In the genomic region with DNA sequence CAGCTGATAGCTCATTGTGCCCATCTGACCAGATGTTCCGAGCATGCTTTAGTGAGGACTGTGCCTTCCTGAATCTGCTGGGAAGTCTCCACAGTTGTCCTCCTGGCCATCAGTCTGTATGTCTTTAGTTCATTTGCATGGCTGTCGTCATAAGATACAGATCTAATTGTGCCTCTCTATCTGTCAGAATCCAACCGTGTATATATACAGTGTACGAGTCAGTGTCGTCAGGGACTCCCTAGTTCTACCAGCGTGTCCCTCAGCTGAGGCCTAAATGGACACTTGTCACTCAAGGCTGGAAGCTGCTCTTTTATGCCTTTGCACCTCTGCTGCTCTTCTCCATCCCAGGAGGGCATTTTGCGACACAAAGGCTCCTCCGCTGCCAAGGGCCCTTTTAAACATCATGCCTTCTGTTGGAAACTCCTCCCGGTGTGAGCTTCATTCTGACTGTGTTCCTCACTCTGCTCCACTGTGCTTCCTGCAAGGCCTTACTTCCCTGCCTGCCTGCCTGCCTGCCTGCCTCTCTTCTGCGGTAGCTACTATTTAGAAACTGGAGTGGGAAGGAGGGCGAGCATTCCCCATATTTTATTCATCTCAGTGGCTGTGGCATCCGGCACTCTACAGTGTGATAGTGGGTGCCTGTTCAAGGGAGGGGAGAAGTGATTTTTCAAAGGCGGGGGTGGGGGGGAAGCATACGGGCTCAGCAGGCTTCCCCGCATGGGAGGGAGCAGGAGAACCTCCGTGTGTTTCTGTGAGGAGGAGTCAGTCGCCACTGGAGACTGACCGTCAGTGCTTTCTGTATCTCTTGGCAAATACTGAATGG, we compare ENCODE assay signal across 8 mouse cellular contexts. TPM values are rescaled to one million over a fixed set of nuclear protein-coding genes. Genes with fewer than 3 reads are reported as not detected.
DNase-seq lines count a peak whose midpoint lies in the region; ATAC-seq and TF ChIP-seq lines count a peak whose summit lies in the region.
"Had no signal": no experiment of that assay in that cellular context is flagged by ENCODE, and none has a peak within 500 bp of the region (broad histone marks: within the 10 kb centered on the region; RNA-seq: fewer than 3 reads in every experiment).

No protein-coding gene starts in this region.

- WGBS in forebrain, embryonic 15.5 days = 23% methylated on average over 18 of the region's 18 CpGs
- 15% methylated on average over 18 of the region's 18 CpGs for WGBS in midbrain, postnatal 0 days

- H3K36me3 ChIP-seq in forebrain, embryonic 15.5 days = no peaks in the 10 kb centered on the region
- H3K36me3 ChIP-seq in midbrain, postnatal 0 days (ENCODE audit: insufficient read depth, low read length) = no peaks in the 10 kb centered on the region

- H3K4me1 ChIP-seq in cortical plate, adult 2 months (ENCODE audit: control insufficient read depth, insufficient read depth, low read length) = peaks cover 26% of the 10 kb centered on the region
- H3K4me1 ChIP-seq in forebrain, embryonic 15.5 days = peaks cover 52% of the 10 kb centered on the region
- H3K4me1 ChIP-seq in midbrain, postnatal 0 days (ENCODE audit: insufficient read depth, low read length) = peaks cover 7% of the 10 kb centered on the region

- TF ChIP-seq POLR2A in cortical plate, adult 2 months (IDR thresholded peaks at IDR 0.05; ENCODE audit: extremely low read depth, insufficient read depth, low read length) = no peak

- peak overlapping the region; percentile 32; the same call in 1 of the 2 replicates for H3K4me3 ChIP-seq in layer of hippocampus, adult 2 months
- H3K4me3 ChIP-seq in cortical plate, adult 2 months (ENCODE audit: insufficient read depth, low read length) = no peak overlapping the region
- H3K4me3 ChIP-seq in forebrain, embryonic 15.5 days = no peak overlapping the region
- H3K4me3 ChIP-seq in midbrain, postnatal 0 days (ENCODE audit: low read depth, low read length) = peak overlapping the region; percentile 3; the same call in 1 of the 2 replicates

- peak overlapping the region; percentile 90 for H3K27ac ChIP-seq in layer of hippocampus, adult 2 months
- H3K27ac ChIP-seq in cortical plate, adult 2 months (ENCODE audit: insufficient read depth, low read length) = peak overlapping the region; percentile 31
- peak overlapping the region; percentile 68 for H3K27ac ChIP-seq in forebrain, embryonic 15.5 days (replicated peaks)
- H3K27ac ChIP-seq in midbrain, postnatal 0 days (ENCODE audit: low read depth, low read length) = peak overlapping the region; percentile 68

- DNase-seq in layer of hippocampus, adult 2 months (ENCODE audit: low spot score in 2 of 2) = peak in 1 of 2 experiments; percentile 55
- DNase-seq in layer of hippocampus, postnatal 36 days = no peak
- peak; percentile 38 for DNase-seq in midbrain, postnatal 0 days (ENCODE audit: low spot score)
- DNase-seq in adrenal gland, postnatal 36 days = no peak
- DNase-seq: thymus, adult 2 months had no signal

- no peaks in the 10 kb centered on the region for H3K27me3 ChIP-seq in forebrain, embryonic 15.5 days
- H3K27me3 ChIP-seq in midbrain, postnatal 0 days (ENCODE audit: insufficient read depth, low read length) = no peaks in the 10 kb centered on the region

- no peak for TF ChIP-seq CTCF in layer of hippocampus, adult 2 months (conservative IDR thresholded peaks at IDR 0.05)
- no peak for TF ChIP-seq CTCF in cortical plate, adult 2 months (IDR thresholded peaks at IDR 0.05; ENCODE audit: extremely low read depth, insufficient read depth, low read length)
- TF ChIP-seq CTCF in midbrain, postnatal 0 days (IDR thresholded peaks at IDR 0.05) = no peak

- H3K9me3 ChIP-seq in forebrain, embryonic 15.5 days = no peaks in the 10 kb centered on the region
- H3K9me3 ChIP-seq in midbrain, postnatal 0 days (ENCODE audit: low read length) = no peaks in the 10 kb centered on the region

- peak; percentile 74 for ATAC-seq in forebrain, embryonic 15.5 days (replicated peaks)
- ATAC-seq in midbrain, postnatal 0 days (ENCODE audit: low FRiP score) = peak; percentile 47
- ATAC-seq in megakaryocyte progenitor cell, adult 5-6 weeks (replicated peaks; ENCODE audit: poor library complexity) = no peak

- peak overlapping the region; percentile 24 for H3K4me2 ChIP-seq in forebrain, embryonic 15.5 days (replicated peaks)
- peak overlapping the region; percentile 16; the same call in 1 of the 2 replicates for H3K4me2 ChIP-seq in midbrain, postnatal 0 days (ENCODE audit: low read depth, low read length, poor library complexity, severe bottlenecking)

- no peak overlapping the region; the same call in 1 of the 2 replicates for H3K9ac ChIP-seq in forebrain, embryonic 15.5 days (replicated peaks)
- H3K9ac ChIP-seq in midbrain, postnatal 0 days (replicated peaks; ENCODE audit: low read length, poor library complexity, severe bottlenecking) = peak overlapping the region; percentile 36

RNA-seq across cellular contexts. Expression of gene Slain1, which starts 29.6 kb away (rescaled TPM):
- 10 to 100 TPM; 49.9 to 53.7 TPM for total RNA-seq in layer of hippocampus, adult 2 months (2021)
- 10 to 100 TPM; 51.6 to 53.1 TPM for total RNA-seq in layer of hippocampus, postnatal 36 days (2021)
- 58.4 and 72.4 TPM in 2 replicates for polyA plus RNA-seq in cortical plate, adult 2 months (2012; rRNA removed)
- polyA plus RNA-seq in forebrain, embryonic 15.5 days (2015; fragmentation: Nextera tagmentation; extraction: Ambion mirVana) = 31.8 and 35.9 TPM in 2 replicates
- 70.0 and 89.7 TPM in 2 replicates for total RNA-seq in midbrain, postnatal 0 days (2014; rRNA removed)
- polyA plus RNA-seq in midbrain, postnatal 0 days (2015; fragmentation: Nextera tagmentation; extraction: Ambion mirVana) = 16.6 and 20.3 TPM in 2 replicates
- 1 to 10 TPM; 2.0 to 2.3 TPM for total RNA-seq in adrenal gland, postnatal 36 days (2021)
- total RNA-seq in megakaryocyte progenitor cell, adult 5-6 weeks (2015) = 9.7 and 10.0 TPM in 2 replicates
- total RNA-seq in megakaryocyte progenitor cell, adult 5-6 weeks (2017) = 6.6 and 7.2 TPM in 2 replicates

Comparison
In these comparisons a context has a peak if more than half of its experiments do, and no peak if none do; other contexts are left out.
1. H3K27ac ChIP-seq: peak in every context shown above with its lines; median percentile 90 in layer of hippocampus, adult 2 months; 68 in forebrain, embryonic 15.5 days; 68 in midbrain, postnatal 0 days; 31 in cortical plate, adult 2 months.
2. H3K4me3 ChIP-seq: peak in layer of hippocampus, adult 2 months (single experiment) and midbrain, postnatal 0 days (single experiment); none in cortical plate, adult 2 months (single experiment) and forebrain, embryonic 15.5 days (single experiment).